Mouse (Mus musculus): ENCODE results near the gene Kbtbd3. TPM values are rescaled to one million over a fixed set of nuclear protein-coding genes. Genes with fewer than 3 reads are reported as not detected.
A peak's percentile ranks its signal among the peaks of the same experiment; 100 is the strongest.

Kbtbd3 gene
- polyA plus RNA-seq, 1 experiment from 2014 or later: 8.9 TPM

- no peak for DNase-seq (ENCODE audit: low spot score)
- Histone ChIP-seq H3K9me3 (ENCODE audit: control insufficient read depth, low read length) (no peaks in the 10 kb centered on the region), H3K9ac (ENCODE audit: low read length) (no peak overlapping the region), H3K27me3 (ENCODE audit: control insufficient read depth, insufficient read depth, low read length) (no peaks in the 10 kb centered on the region), H3K4me2 (replicated peaks; ENCODE audit: low read depth) (no peak overlapping the region), H3K4me1 (replicated peaks; ENCODE audit: control insufficient read depth, insufficient read depth) (no peaks in the 10 kb centered on the region), H3K36me3 (ENCODE audit: control insufficient read depth, insufficient read depth, low read length) (no peaks in the 10 kb centered on the region), H3K27ac (replicated peaks) (no peak overlapping the region), H3K4me3 (ENCODE audit: low read depth, low read length) (no peak overlapping the region)
- no peak for ATAC-seq (ENCODE audit: low FRiP score, low TSS enrichment)
- TF ChIP-seq CTCF (IDR thresholded peaks at IDR 0.05; ENCODE audit: low read depth) (no peak), EP300 (optimal IDR thresholded peaks at IDR 0.05) (no peak)
- WGBS: 91% methylated on average over 2 of the region's 2 CpGs
Observed at GRCm38 (mm10) chr9:4315746-4316145, 6.1 kb downstream of the Kbtbd3 start.

- Histone ChIP-seq H3K9ac (ENCODE audit: low read length) (no peak overlapping the region), H3K36me3 (ENCODE audit: control insufficient read depth, insufficient read depth, low read length) (no peaks in the 10 kb centered on the region), H3K27me3 (ENCODE audit: control insufficient read depth, insufficient read depth, low read length) (no peaks in the 10 kb centered on the region), H3K27ac (replicated peaks) (no peak overlapping the region), H3K4me2 (replicated peaks; ENCODE audit: low read depth) (no peak overlapping the region), H3K4me3 (ENCODE audit: low read depth, low read length) (no peak overlapping the region), H3K9me3 (ENCODE audit: control insufficient read depth, low read length) (no peaks in the 10 kb centered on the region), H3K4me1 (replicated peaks; ENCODE audit: control insufficient read depth, insufficient read depth) (no peaks in the 10 kb centered on the region)
- no peak for DNase-seq (ENCODE audit: low spot score)
- 71% methylated on average over 6 of the region's 6 CpGs for WGBS
- TF ChIP-seq EP300 (optimal IDR thresholded peaks at IDR 0.05): no peak
- TF ChIP-seq CTCF (IDR thresholded peaks at IDR 0.05; ENCODE audit: low read depth): no peak
- ATAC-seq (ENCODE audit: low FRiP score, low TSS enrichment): no peak
Observed at GRCm38 (mm10) chr9:4318939-4319721, 9.5 kb downstream of the Kbtbd3 start.

GRCm38 (mm10) chr9:4353163-4353562 lies 43.5 kb downstream of the Kbtbd3 start:
- Histone ChIP-seq H3K4me1 (replicated peaks; ENCODE audit: control insufficient read depth, insufficient read depth) (no peaks in the 10 kb centered on the region), H3K4me3 (ENCODE audit: low read depth, low read length) (no peak overlapping the region), H3K9me3 (ENCODE audit: control insufficient read depth, low read length) (no peaks in the 10 kb centered on the region), H3K4me2 (replicated peaks; ENCODE audit: low read depth) (no peak overlapping the region), H3K9ac (ENCODE audit: low read length) (no peak overlapping the region), H3K36me3 (ENCODE audit: control insufficient read depth, insufficient read depth, low read length) (no peaks in the 10 kb centered on the region), H3K27me3 (ENCODE audit: control insufficient read depth, insufficient read depth, low read length) (no peaks in the 10 kb centered on the region), H3K27ac (replicated peaks) (no peak overlapping the region)
- no peak for TF ChIP-seq EP300 (optimal IDR thresholded peaks at IDR 0.05)
- no peak for TF ChIP-seq CTCF (IDR thresholded peaks at IDR 0.05; ENCODE audit: low read depth)
- WGBS: 89% methylated on average over 1 of the region's 1 CpGs
- DNase-seq (ENCODE audit: low spot score) (no peak), ATAC-seq (ENCODE audit: low FRiP score, low TSS enrichment) (no peak)

GRCm38 (mm10) chr9:4375828-4376639 lies 66.4 kb downstream of the Kbtbd3 start, which contains the start of gene Msantd4:
TSS of gene Msantd4 (plus strand) at chr9:4376562.
- H3K4me3 ChIP-seq (ENCODE audit: low read depth, low read length): peak within 1 kb of the TSS; percentile 81
- peak within 1 kb of the TSS; percentile 74 for H3K9ac ChIP-seq (ENCODE audit: low read length)
- peak; percentile 100 for ATAC-seq (ENCODE audit: low FRiP score, low TSS enrichment)
- 0 out of 2 replicates have a peak, but pooled peaks cover 3% of the 10 kb centered on the region for H3K36me3 ChIP-seq (ENCODE audit: control insufficient read depth, insufficient read depth, low read length)
- no peaks in the 10 kb centered on the region for H3K27me3 ChIP-seq (ENCODE audit: control insufficient read depth, insufficient read depth, low read length)
- no peaks in the 10 kb centered on the region for H3K9me3 ChIP-seq (ENCODE audit: control insufficient read depth, low read length)
- TF ChIP-seq CTCF (IDR thresholded peaks at IDR 0.05; ENCODE audit: low read depth): no peak; the same call in 1 of the 2 replicates
- no peak for TF ChIP-seq EP300 (optimal IDR thresholded peaks at IDR 0.05)
- peak within 1 kb of the TSS; percentile 74 for H3K4me2 ChIP-seq (replicated peaks; ENCODE audit: low read depth)
- H3K27ac ChIP-seq (replicated peaks): peak within 1 kb of the TSS; percentile 74
- DNase-seq (ENCODE audit: low spot score): peak; percentile 97
- WGBS: 3% methylated on average over 31 of the region's 31 CpGs
- no peaks in the 10 kb centered on the region for H3K4me1 ChIP-seq (replicated peaks; ENCODE audit: control insufficient read depth, insufficient read depth)

GRCm38 (mm10) chr9:4376640-4377120 lies 67.0 kb downstream of the Kbtbd3 start:
- 0 out of 2 replicates have a peak, but pooled peaks cover 3% of the 10 kb centered on the region for H3K36me3 ChIP-seq (ENCODE audit: control insufficient read depth, insufficient read depth, low read length)
- no peak for DNase-seq (ENCODE audit: low spot score)
- H3K9me3 ChIP-seq (ENCODE audit: control insufficient read depth, low read length): no peaks in the 10 kb centered on the region
- ATAC-seq (ENCODE audit: low FRiP score, low TSS enrichment): peak; percentile 58; the same call in 1 of the 2 replicates
- H3K4me1 ChIP-seq (replicated peaks; ENCODE audit: control insufficient read depth, insufficient read depth): no peaks in the 10 kb centered on the region
- H3K9ac ChIP-seq (ENCODE audit: low read length): peak overlapping the region; percentile 74
- H3K4me3 ChIP-seq (ENCODE audit: low read depth, low read length): peak overlapping the region; percentile 81
- peak overlapping the region; percentile 74 for H3K4me2 ChIP-seq (replicated peaks; ENCODE audit: low read depth)
- under 1% methylated on average over 15 of the region's 15 CpGs for WGBS
- no peaks in the 10 kb centered on the region for H3K27me3 ChIP-seq (ENCODE audit: control insufficient read depth, insufficient read depth, low read length)
- H3K27ac ChIP-seq (replicated peaks): peak overlapping the region; percentile 65
- TF ChIP-seq EP300 (optimal IDR thresholded peaks at IDR 0.05): no peak

Small RNA genes within 50 kb of the gene (microRNA-seq; reads per million reads assigned to microRNA genes)
- gene Gm22195 (not detected), gene Gm23992 (not detected)

Other genes starting within 250 kb of the Kbtbd3 start
- gene Aasdhppt, start 362 bp upstream of the Kbtbd3 start, polyA plus RNA-seq (2015; fragmentation: Nextera tagmentation; extraction: Ambion mirVana): 28.5 and 29.9 TPM in 2 replicates
- gene Msantd4, start 66.7 kb downstream of the Kbtbd3 start, polyA plus RNA-seq (2015; fragmentation: Nextera tagmentation; extraction: Ambion mirVana): 19.1 and 19.7 TPM in 2 replicates